Mouse (Mus musculus) ovary, postnatal 14 days (tissue): ENCODE measurements around the gene 6430571L13Rik.
A peak's percentile ranks its signal among the peaks of the same experiment; 100 is the strongest.

Experiments
- DNase-seq: peaks from one replicate; pipeline ENCODE4 v3.0.0; 2022; ENCODE audit warnings: low spot score

Gene 6430571L13Rik

DNA sequence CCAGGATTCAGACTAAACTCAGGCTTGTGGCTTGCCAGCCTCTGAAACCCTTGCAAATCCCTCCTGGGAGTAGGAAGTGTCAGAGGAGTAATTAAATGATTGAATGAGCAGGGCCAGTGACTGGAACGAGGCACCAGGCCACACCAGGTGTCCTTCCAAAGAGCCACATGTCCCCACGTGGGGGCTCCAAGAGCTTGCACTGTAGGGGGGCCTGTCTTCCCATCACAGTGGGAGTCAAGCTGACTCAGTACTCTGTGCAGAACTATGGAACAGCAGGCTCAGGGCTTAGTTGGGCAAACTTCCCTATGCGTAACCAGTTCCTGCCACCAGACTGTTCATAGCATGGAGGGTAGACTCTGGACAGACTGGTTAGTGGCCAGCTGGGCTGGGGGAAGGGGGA, 44.0 kb downstream of the 6430571L13Rik start:
- DNase-seq, result no peak

DNA sequence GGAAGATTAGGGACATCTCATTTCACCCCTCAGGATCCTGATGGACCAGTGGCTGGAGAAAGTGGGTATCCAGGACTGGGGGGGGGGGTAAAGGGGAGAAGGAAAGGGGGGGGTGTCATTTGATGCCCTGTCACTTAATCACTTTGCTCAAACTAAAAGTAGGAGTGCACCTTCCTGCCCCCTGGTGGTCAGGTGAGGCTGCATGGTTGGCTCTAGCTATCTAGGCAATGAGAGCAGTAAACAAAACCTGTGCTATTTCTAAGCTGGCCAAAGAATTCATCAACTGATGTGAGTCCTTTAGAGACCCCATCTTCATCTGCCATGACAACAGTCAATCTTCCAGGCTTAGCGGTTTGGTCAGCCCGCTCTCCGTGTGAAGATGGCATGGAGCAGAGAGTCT, 46.3 kb downstream of the 6430571L13Rik start:
- DNase-seq, result no peak

DNA sequence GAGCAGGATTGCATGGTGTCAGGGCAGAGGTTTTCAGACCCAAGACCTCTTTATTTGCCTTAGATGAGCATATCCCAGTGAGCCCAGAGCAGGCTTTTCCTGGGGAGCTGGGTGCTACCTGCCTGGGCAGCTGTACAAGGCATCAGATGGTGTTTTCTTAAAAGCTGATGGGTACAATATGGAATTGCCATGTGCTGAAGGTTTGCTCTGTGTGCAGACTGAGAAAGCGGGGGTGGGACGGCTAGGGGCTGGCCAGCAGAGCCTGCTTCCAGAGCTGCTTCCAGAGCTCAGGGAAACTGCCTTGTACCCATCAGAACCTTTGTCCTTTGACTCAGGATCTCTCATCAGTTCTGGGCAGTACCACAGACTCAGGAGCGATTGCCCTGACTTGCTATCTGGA, 47.3 kb downstream of the 6430571L13Rik start:
- DNase-seq, result no peak

DNA sequence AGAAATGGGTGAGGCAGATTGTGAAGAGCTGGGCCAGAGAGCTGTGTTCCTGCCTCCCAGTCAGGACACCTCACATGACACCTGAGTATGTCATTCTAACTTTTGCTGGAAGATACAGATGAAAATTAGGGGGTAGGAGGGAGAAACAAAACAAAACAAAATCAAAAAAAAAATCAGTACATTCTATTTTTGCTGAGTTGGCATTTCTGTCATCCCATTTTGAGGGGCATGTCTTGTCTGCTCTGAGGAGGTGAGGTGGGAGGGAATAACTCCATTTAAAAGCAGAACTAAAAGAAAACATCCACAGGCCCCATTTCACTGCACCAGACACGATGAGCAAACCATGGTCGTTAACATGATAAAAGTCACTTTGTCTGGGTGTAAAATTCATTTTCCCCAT, 47.9 kb downstream of the 6430571L13Rik start:
- DNase-seq, result no peak

DNA sequence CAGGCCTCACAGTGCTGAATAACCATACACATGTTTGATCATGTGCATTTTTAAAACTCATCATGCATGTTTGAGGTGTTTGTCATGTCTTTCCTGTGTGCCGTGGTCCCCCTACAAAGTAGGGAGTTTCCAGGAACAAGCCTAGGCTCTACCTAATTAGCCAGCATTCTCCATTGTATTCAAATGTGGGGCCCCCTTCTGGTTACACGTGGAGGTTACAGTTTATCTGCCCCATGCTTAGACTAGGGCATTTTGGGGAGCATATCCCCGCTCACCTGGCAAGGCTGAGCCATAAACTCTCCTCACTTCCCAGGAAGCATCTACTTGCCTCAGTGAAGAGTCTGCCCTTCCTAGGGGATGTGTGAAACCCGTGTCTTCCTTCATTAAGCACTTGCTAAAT, 56.0 kb downstream of the 6430571L13Rik start:
- DNase-seq, result no peak

DNA sequence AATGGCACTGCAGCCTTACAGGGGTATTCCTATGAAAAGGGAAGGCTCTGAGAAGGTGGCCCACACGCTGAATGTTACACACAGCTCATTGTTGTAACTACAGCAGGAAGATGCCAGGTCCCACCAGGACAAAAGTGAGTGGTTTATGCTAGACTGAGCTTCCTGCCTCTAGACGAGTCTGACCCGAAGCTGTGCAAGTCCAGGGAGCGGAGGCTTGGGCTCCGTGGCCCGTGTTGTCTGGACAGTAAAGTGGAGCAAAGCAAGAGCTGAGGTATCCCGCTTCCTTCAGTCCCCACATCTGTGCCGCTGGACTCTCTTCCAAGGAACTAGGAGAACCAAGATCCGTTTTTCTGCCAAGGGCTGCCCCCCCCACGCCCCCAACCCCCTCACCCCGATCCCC, 58.6 kb downstream of the 6430571L13Rik start:
- DNase-seq, result no peak

DNA sequence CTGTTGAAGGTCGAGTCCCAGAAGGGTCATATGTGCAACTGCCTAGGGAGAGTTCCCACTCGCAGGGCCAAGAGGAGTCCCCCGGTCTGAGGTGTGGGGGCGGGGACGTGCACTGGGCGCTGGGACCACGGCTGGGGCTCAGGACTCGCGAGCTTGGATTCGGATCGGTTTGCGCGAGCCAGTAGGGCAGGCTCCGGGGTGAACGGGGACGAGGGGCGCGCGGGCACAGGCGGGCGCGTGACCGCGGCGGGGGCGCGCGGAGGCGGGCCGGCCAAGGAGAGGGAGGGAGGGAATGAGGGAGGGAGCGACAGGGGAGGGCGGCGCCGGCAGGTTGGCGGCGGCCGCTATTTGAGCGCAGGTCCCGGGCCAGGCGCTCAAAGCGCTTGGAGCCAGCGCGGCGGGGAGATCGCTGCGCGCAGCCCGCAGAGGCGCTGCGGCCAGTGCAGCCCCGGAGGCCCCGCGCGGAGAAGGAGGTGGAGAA, 59.1 kb downstream of the 6430571L13Rik start, which contains the start of gene Cacna2d2:
Gene Cacna2d2, plus strand, starts transcription at position 122 of the 481 bp plus-strand sequence.
- DNase-seq, result peak; percentile 42

DNA sequence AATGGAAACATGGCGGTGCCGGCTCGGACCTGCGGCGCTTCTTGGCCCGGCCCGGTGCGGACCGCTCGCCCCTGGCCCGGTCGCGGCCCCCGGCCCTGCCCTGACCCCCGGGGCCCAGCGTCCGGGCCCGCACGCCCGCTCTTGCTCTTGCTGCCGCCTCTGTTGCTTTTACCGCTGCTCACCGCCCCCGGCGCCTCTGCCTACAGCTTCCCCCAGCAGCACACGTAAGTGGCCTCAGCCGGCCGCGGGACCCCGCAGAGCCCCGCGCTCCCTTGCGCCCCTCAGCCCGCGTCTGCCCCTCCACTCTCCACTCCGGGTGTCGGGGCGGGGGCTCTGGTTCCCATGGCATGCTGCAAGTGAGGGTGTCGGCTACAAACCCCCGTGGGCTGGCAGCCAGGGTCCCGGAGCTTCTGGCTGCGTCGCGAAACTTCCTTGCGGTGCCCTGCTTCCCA, 59.7 kb downstream of the 6430571L13Rik start:
- no peak for DNase-seq

DNA sequence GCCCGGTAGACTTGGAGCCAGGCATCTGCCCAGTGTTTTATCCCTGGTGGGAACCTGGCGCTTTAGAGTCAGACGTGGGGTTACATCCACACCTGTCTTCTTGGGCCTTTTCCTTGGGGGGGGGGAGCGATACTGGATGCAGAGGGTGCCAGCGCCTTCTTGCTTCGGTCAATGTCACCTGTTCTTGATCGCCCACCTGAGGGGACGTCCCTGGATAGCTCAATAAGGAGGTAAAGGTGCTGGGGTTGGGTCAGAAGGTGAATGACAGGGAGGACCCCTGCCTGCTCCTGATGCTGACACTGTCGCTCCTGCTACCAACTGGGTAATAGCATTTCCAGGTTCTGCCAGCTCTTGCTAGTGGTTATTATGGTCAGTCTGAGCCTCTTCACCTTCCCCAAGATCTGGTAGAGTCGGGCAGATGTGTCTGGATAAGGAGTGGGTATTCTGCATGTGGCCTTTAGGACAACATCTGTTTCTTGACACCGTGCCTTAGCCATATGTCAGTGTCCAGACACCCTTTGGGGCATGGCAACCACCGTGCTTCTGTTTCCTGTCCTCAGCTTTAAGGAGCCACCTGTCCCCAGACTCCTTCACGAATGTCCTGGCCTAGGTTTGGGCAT, 60.4 kb downstream of the 6430571L13Rik start:
- no peak for DNase-seq
